Comparison of ENCODE assay signal across 16 mouse cellular contexts in the genomic region with DNA sequence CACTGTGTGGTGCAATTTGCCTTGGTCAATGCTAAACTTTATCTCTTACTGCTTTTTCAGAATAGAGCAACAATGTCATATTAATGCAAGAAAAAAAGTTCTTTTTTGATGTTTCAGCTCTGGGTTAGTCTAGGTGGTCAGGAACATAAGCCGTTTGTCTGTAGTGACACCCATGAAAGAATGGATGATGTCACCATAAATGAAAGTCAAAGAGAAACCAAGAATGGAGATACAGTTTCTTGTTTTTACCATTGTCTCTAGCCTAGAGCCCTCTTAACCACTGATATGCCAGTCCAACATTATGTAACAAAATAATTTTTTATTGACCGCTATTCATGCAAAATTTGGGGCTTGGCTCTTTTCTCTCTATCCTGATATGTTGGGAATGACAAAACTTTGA.
"Had no signal": no experiment of that assay in that cellular context is flagged by ENCODE, and none has a peak within 500 bp of the region (broad histone marks: within the 10 kb centered on the region; RNA-seq: fewer than 3 reads in every experiment).

No protein-coding gene starts in this region.

- H3K4me1 ChIP-seq: neural tube, embryonic 15.5 days; stomach, embryonic 15.5 days had no signal

- H3K4me2 ChIP-seq: neural tube, embryonic 13.5 days; neural tube, embryonic 15.5 days; stomach, embryonic 15.5 days had no signal

- H3K27ac ChIP-seq: neural tube, embryonic 13.5 days; neural tube, embryonic 15.5 days; stomach, embryonic 15.5 days; stomach, postnatal 0 days had no signal

- DNase-seq: retina, postnatal 1 day; right cerebral cortex, adult 18-20 months; right cerebral cortex, postnatal 14 days; right cerebral cortex, postnatal 25 days; right cerebral cortex, postnatal 4 days; spleen, adult 18-20 months; thymus, adult 18-20 months; thymus, adult 2 months; thymus, postnatal 14 days; thymus, postnatal 25 days; thymus, postnatal 36 days; thymus, postnatal 4 days had no signal

- H3K4me3 ChIP-seq: neural tube, embryonic 13.5 days; neural tube, embryonic 15.5 days; stomach, embryonic 15.5 days had no signal

- H3K9ac ChIP-seq: neural tube, embryonic 13.5 days; neural tube, embryonic 15.5 days; stomach, embryonic 15.5 days had no signal

- H3K9me3 ChIP-seq: neural tube, embryonic 13.5 days; neural tube, embryonic 15.5 days; stomach, embryonic 15.5 days had no signal

- H3K27me3 ChIP-seq: neural tube, embryonic 13.5 days; neural tube, embryonic 15.5 days; stomach, embryonic 15.5 days had no signal

- H3K36me3 ChIP-seq: neural tube, embryonic 13.5 days; neural tube, embryonic 15.5 days; stomach, embryonic 15.5 days had no signal
